32 mouse cellular contexts compared by ENCODE assay signal in the genomic region with DNA sequence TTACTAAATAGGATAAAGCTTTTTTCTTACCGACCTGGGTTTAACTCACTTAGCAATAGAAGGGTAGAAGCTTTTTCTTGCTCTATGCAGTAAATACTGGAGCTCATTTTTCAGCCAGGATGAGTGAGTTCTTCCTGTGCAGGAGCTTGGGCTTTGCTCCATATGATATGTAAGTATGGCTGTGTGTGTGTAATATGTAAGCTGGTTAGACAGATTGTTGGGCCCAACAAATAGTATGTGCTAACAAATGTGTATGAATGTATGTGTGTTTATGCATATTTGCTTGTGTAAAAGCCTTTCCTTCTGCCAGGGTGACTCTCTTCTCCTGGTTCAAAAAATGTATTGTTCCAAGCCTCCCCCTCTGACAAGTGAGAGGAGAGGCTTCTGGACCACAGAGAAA.
"Had no signal": no experiment of that assay in that cellular context is flagged by ENCODE, and none has a peak within 500 bp of the region (broad histone marks: within the 10 kb centered on the region; RNA-seq: fewer than 3 reads in every experiment).

No protein-coding gene starts in this region.

- H3K9me3 ChIP-seq: limb, embryonic 10.5 days; limb, embryonic 12.5 days; limb, embryonic 13.5 days; limb, embryonic 15.5 days; liver, embryonic 12.5 days; liver, embryonic 13.5 days; liver, embryonic 15.5 days; lung, embryonic 15.5 days; megakaryocyte, embryonic 14.5 days; midbrain, embryonic 10.5 days; midbrain, embryonic 12.5 days; midbrain, embryonic 13.5 days; midbrain, embryonic 15.5 days had no signal

- H3K9ac ChIP-seq: limb, embryonic 12.5 days; limb, embryonic 13.5 days; limb, embryonic 15.5 days; liver, embryonic 12.5 days; liver, embryonic 13.5 days; liver, embryonic 14.5 days; liver, embryonic 15.5 days; liver, postnatal 0 days; lung, embryonic 14.5 days; lung, embryonic 15.5 days; midbrain, embryonic 12.5 days; midbrain, embryonic 13.5 days; midbrain, embryonic 15.5 days had no signal

- H3K36me3 ChIP-seq: limb, embryonic 10.5 days; limb, embryonic 12.5 days; limb, embryonic 13.5 days; limb, embryonic 15.5 days; liver, embryonic 12.5 days; liver, embryonic 13.5 days; liver, embryonic 15.5 days; lung, embryonic 15.5 days; midbrain, embryonic 10.5 days; midbrain, embryonic 12.5 days; midbrain, embryonic 13.5 days; midbrain, embryonic 15.5 days had no signal

- DNase-seq: left cerebral cortex, postnatal 4 days; liver; liver, embryonic 13.5 days; liver, postnatal 0 days; lung, adult 18-20 months; lung, adult 2 months; lung, embryonic 14.5 days; lung, postnatal 10 days; lung, postnatal 14 days; lung, postnatal 36 days; lung, postnatal 4 days; midbrain, embryonic 14.5 days had no signal

- H3K4me1 ChIP-seq: liver, embryonic 12.5 days; liver, embryonic 13.5 days; liver, embryonic 15.5 days; lung, embryonic 15.5 days; megakaryocyte, embryonic 14.5 days had no signal

- H3K4me2 ChIP-seq: limb, embryonic 12.5 days; limb, embryonic 13.5 days; limb, embryonic 15.5 days; liver, embryonic 11.5 days; liver, embryonic 12.5 days; liver, embryonic 13.5 days; liver, embryonic 15.5 days; lung, embryonic 14.5 days; lung, embryonic 15.5 days; midbrain, embryonic 11.5 days; midbrain, embryonic 12.5 days; midbrain, embryonic 13.5 days; midbrain, embryonic 15.5 days had no signal

- H3K4me3 ChIP-seq: left cerebral cortex, adult 2 months; limb, embryonic 10.5 days; limb, embryonic 12.5 days; limb, embryonic 13.5 days; limb, embryonic 15.5 days; liver, embryonic 12.5 days; liver, embryonic 13.5 days; liver, embryonic 15.5 days; lung, embryonic 15.5 days; megakaryocyte, embryonic 14.5 days; midbrain, embryonic 10.5 days; midbrain, embryonic 12.5 days; midbrain, embryonic 13.5 days; midbrain, embryonic 15.5 days; myocyte had no signal

- H3K27ac ChIP-seq: left cerebral cortex, adult 2 months; limb, embryonic 10.5 days; limb, embryonic 12.5 days; limb, embryonic 13.5 days; limb, embryonic 15.5 days; liver, embryonic 12.5 days; liver, embryonic 13.5 days; liver, embryonic 14.5 days; liver, embryonic 15.5 days; lung, embryonic 15.5 days; macrophage; midbrain, embryonic 10.5 days; midbrain, embryonic 12.5 days; midbrain, embryonic 13.5 days; midbrain, embryonic 15.5 days had no signal

- ATAC-seq: liver, embryonic 12.5 days; liver, postnatal 0 days; lung, postnatal 0 days; midbrain, embryonic 13.5 days; midbrain, embryonic 15.5 days; midbrain, embryonic 16.5 days had no signal

- H3K27me3 ChIP-seq: liver, embryonic 12.5 days; liver, embryonic 13.5 days; liver, embryonic 15.5 days; midbrain, embryonic 13.5 days; midbrain, embryonic 15.5 days had no signal
